Mouse (Mus musculus) MEL (cell line): ENCODE data around the gene Creld2. TPM values are rescaled to one million over a fixed set of nuclear protein-coding genes. Genes with fewer than 3 reads are reported as not detected.

Source experiments
- DNase-seq: peaks from one replicate; pipeline ENCODE4 v3.0.0; 2011; ENCODE audit warnings: low read depth, low spot score
- H3K27ac ChIP-seq: 2 replicates; pipeline ENCODE4 v1.5.1; 2012; ENCODE audit warnings: low read depth, mild to moderate bottlenecking, control low read depth, low read length, moderate library complexity; ENCODE audit not compliant: control insufficient read depth
- H3K27me3 ChIP-seq, 2 experiments: fragments of 150-350 bp in 1 of 2; sonication (generic) in 1 of 2; 2 replicates each; pipeline ENCODE4 v1.6.1; 2012; ENCODE audit warnings: low read length in 2 of 2, mild to moderate bottlenecking in 2 of 2, improper control_type of control experiment in 1 of 2, moderate library complexity in 1 of 2; ENCODE audit not compliant: insufficient read depth in 2 of 2, control insufficient read depth in 1 of 2
- H3K36me3 ChIP-seq, 2 experiments: 2 replicates each; pipeline ENCODE4 v1.6.1; 2012 to 2014; ENCODE audit warnings: low read length in 2 of 2, improper control_type of control experiment in 1 of 2, inconsistent platforms in 1 of 2, mild to moderate bottlenecking in 1 of 2; ENCODE audit not compliant: insufficient read depth in 2 of 2, control insufficient read depth in 1 of 2
- H3K4me1 ChIP-seq, 2 experiments: fragments of 150-350 bp in 1 of 2; sonication (generic) in 1 of 2; 2 replicates each; pipeline ENCODE4 v1.6.1; 2012; ENCODE audit warnings: low read length in 2 of 2, improper control_type of control experiment in 1 of 2, mild to moderate bottlenecking in 1 of 2; ENCODE audit not compliant: insufficient read depth in 2 of 2, control insufficient read depth in 1 of 2
- H3K4me3 ChIP-seq, 2 experiments: fragments of 150-350 bp in 1 of 2; sonication (generic) in 1 of 2; 2 replicates each; pipeline ENCODE4 v1.5.1; 2012; ENCODE audit warnings: low read depth in 2 of 2, low read length in 2 of 2, mild to moderate bottlenecking in 2 of 2, moderate library complexity in 2 of 2, control low read depth in 1 of 2, improper control_type of control experiment in 1 of 2; ENCODE audit not compliant: control insufficient read depth in 1 of 2, insufficient read depth in 1 of 2
- H3K79me2 ChIP-seq: 2 replicates; pipeline ENCODE4 v1.6.1; 2012; ENCODE audit warnings: mild to moderate bottlenecking, low read length, moderate library complexity; ENCODE audit not compliant: control insufficient read depth, poor library complexity, insufficient read depth
- H3K9ac ChIP-seq: 2 replicates; pipeline ENCODE4 v1.6.1; 2012; ENCODE audit warnings: low read depth, mild to moderate bottlenecking, control low read depth, low read length, moderate library complexity; ENCODE audit not compliant: control insufficient read depth, poor library complexity, severe bottlenecking
- H3K9me3 ChIP-seq: fragments of 150-350 bp; sonication (generic); replicated peaks from 2 replicates; pipeline ENCODE4 v1.6.1; 2012; ENCODE audit warnings: mild to moderate bottlenecking, low read length, improper control_type of control experiment, moderate library complexity; ENCODE audit not compliant: insufficient read depth
- CTCF ChIP-seq, 3 experiments: IDR thresholded peaks in 2 of 3; conservative IDR thresholded peaks in 1 of 3; 2 replicates each; pipeline ENCODE4 v1.5.1; 2011 to 2012; ENCODE audit warnings: low read length in 3 of 3, low read depth in 2 of 3, mild to moderate bottlenecking in 2 of 3, improper control_type of control experiment in 1 of 3, inconsistent platforms in 1 of 3, mixed read lengths in 1 of 3, moderate library complexity in 1 of 3; ENCODE audit not compliant: control insufficient read depth in 1 of 3, insufficient read depth in 1 of 3, poor library complexity in 1 of 3, severe bottlenecking in 1 of 3
- ELF1 ChIP-seq: IDR thresholded peaks from 2 replicates; pipeline ENCODE4 v1.6.1; 2014; ENCODE audit warnings: low read depth, mild to moderate bottlenecking, inconsistent platforms, low read length, improper control_type of control experiment, moderate library complexity
- GATA1 ChIP-seq: IDR thresholded peaks from 2 replicates; pipeline ENCODE4 v1.6.1; 2011; ENCODE audit warnings: low read depth, low read length, improper control_type of control experiment
- HCFC1 ChIP-seq: IDR thresholded peaks from 2 replicates; pipeline ENCODE4 v1.6.1; 2012; ENCODE audit warnings: low read depth, mild to moderate bottlenecking, inconsistent platforms, low read length, improper control_type of control experiment, moderate library complexity
- MAZ ChIP-seq: IDR thresholded peaks from 2 replicates; pipeline ENCODE4 v1.6.1; 2012; ENCODE audit warnings: low read depth, mild to moderate bottlenecking, inconsistent platforms, low read length, improper control_type of control experiment
- MEF2A ChIP-seq: IDR thresholded peaks from 2 replicates; pipeline ENCODE4 v1.6.1; 2014; ENCODE audit warnings: low read depth, mild to moderate bottlenecking, inconsistent platforms, low read length, improper control_type of control experiment; ENCODE audit not compliant: poor library complexity, insufficient replicate concordance, severe bottlenecking; ENCODE audit errors: extremely low read depth
- POLR2A ChIP-seq, 2 experiments: IDR thresholded peaks; 2 replicates each; pipeline ENCODE4 v1.6.1; 2011 to 2012; ENCODE audit warnings: low read length in 2 of 2, mild to moderate bottlenecking in 2 of 2, control low read depth in 1 of 2, improper control_type of control experiment in 1 of 2, low read depth in 1 of 2, moderate library complexity in 1 of 2; ENCODE audit not compliant: control insufficient read depth in 1 of 2, insufficient read depth in 1 of 2, poor library complexity in 1 of 2
- POLR2AphosphoS2 ChIP-seq: IDR thresholded peaks from 2 replicates; pipeline ENCODE4 v1.6.1; 2011; ENCODE audit warnings: low read length, improper control_type of control experiment
- RCOR1 ChIP-seq: IDR thresholded peaks from 2 replicates; pipeline ENCODE4 v1.6.1; 2012; ENCODE audit warnings: low read depth, mild to moderate bottlenecking, inconsistent platforms, low read length, improper control_type of control experiment
- TAL1 ChIP-seq: IDR thresholded peaks from 2 replicates; pipeline ENCODE4 v1.6.1; 2012; ENCODE audit warnings: mild to moderate bottlenecking, inconsistent platforms, low read length, moderate library complexity, mixed read lengths
- TCF12 ChIP-seq: IDR thresholded peaks from 2 replicates; pipeline ENCODE4 v1.6.1; 2014; ENCODE audit warnings: low read depth, mild to moderate bottlenecking, inconsistent platforms, low read length, improper control_type of control experiment, moderate library complexity
- UBTF ChIP-seq: IDR thresholded peaks from 2 replicates; pipeline ENCODE4 v1.6.1; 2012; ENCODE audit warnings: low read depth, mild to moderate bottlenecking, inconsistent platforms, low read length, improper control_type of control experiment, moderate library complexity, borderline replicate concordance; ENCODE audit not compliant: insufficient read depth
- USF1 ChIP-seq: IDR thresholded peaks from 2 replicates; pipeline ENCODE4 v1.6.1; 2014; ENCODE audit warnings: low read depth, mild to moderate bottlenecking, inconsistent platforms, low read length, improper control_type of control experiment, moderate library complexity
- ZC3H11A ChIP-seq: IDR thresholded peaks from 2 replicates; pipeline ENCODE4 v1.6.1; 2012; ENCODE audit warnings: low read depth, mild to moderate bottlenecking, inconsistent platforms, low read length, improper control_type of control experiment
- ZMIZ1 ChIP-seq: IDR thresholded peaks from 2 replicates; pipeline ENCODE4 v1.6.1; 2012; ENCODE audit warnings: low read depth, mild to moderate bottlenecking, inconsistent platforms, low read length, improper control_type of control experiment, moderate library complexity
- polyA plus RNA-seq, 2 experiments: library from polyadenylated mRNA; stranded (reverse) in 1 of 2; unstranded in 1 of 2; fragments of >175 nt in 1 of 2; fragments of >200 nt in 1 of 2; gene quantifications; 2 replicates each; pipeline versions ENCODE4 v1.2.1 to v1.2.4; 2012; ENCODE audit warnings: low replicate concordance in 2 of 2, low read depth in 1 of 2; ENCODE audit not compliant: insufficient read length in 2 of 2, insufficient read depth in 1 of 2, missing spikeins in 1 of 2
- total RNA-seq: library from RNA; depleted of rRNA; stranded (reverse); fragments of 300-350 nt; gene quantifications from 2 replicates; pipeline ENCODE4 v1.2.3, GENCODE M21; 2012

Gene Creld2
- total and polyA plus RNA-seq, 3 experiments: 118 to 188 TPM; not detected in 1

GRCm38 (mm10) chr15:88867368-88868023, 48.0 kb downstream of the Creld2 start:
- Histone ChIP-seq H3K27ac (no peak overlapping the region), H3K4me3 (no peak overlapping the region)

GRCm38 (mm10) chr15:88868024-88868742, 48.7 kb downstream of the Creld2 start:
- H3K36me3 ChIP-seq: peaks cover 2 to 4% of the 10 kb centered on the region in 2 experiments; a peak in 2 of 4 replicates
- no peak overlapping the region for H3K27ac ChIP-seq
- H3K9ac ChIP-seq: no peak overlapping the region
- peaks cover 15% of the 10 kb centered on the region for H3K79me2 ChIP-seq
- no peaks in the 10 kb centered on the region for H3K27me3 ChIP-seq
- peaks cover 0 to 6% of the 10 kb centered on the region in 2 experiments; a peak in 1 of 4 replicates for H3K4me1 ChIP-seq
- no peak for DNase-seq
- no peak overlapping the region for H3K4me3 ChIP-seq
- no peaks in the 10 kb centered on the region for H3K9me3 ChIP-seq
- TF ChIP-seq TAL1 (no peak), HCFC1 (no peak), ZMIZ1 (no peak), TCF12 (no peak), GATA1 (no peak)

More at GRCm38 (mm10) chr15:88867368-88868023, 48.0 kb downstream of the Creld2 start:
- H3K9me3 ChIP-seq: no peaks in the 10 kb centered on the region
- DNase-seq: no peak
- H3K4me1 ChIP-seq: peaks cover 0 to 6% of the 10 kb centered on the region in 2 experiments; a peak in 1 of 4 replicates
- H3K27me3 ChIP-seq: no peaks in the 10 kb centered on the region
- peaks cover 21% of the 10 kb centered on the region for H3K79me2 ChIP-seq
- TF ChIP-seq POLR2AphosphoS2: no peak
- 0 out of 4 replicates have a peak, but pooled peaks of 1 of the 2 experiments have one; percentile 1 for TF ChIP-seq POLR2A (IDR thresholded peaks at IDR 0.05; ENCODE audit: control insufficient read depth in 1 of 2, insufficient read depth in 1 of 2, low read depth in 1 of 2, low read length in 2 of 2, poor library complexity in 1 of 2)
- peaks cover 2 to 4% of the 10 kb centered on the region in 2 experiments; a peak in 2 of 4 replicates for H3K36me3 ChIP-seq
- H3K9ac ChIP-seq: no peak overlapping the region

- no peak overlapping the region for H3K9ac ChIP-seq
- 0 out of 4 replicates have a peak, but pooled peaks cover 0 to under 1% of the 10 kb centered on the region in 2 experiments for H3K36me3 ChIP-seq
- no peaks in the 10 kb centered on the region for H3K9me3 ChIP-seq
- DNase-seq: no peak
- H3K4me3 ChIP-seq: no peak overlapping the region
- no peaks in the 10 kb centered on the region for H3K79me2 ChIP-seq
- H3K27me3 ChIP-seq: no peaks in the 10 kb centered on the region
- H3K4me1 ChIP-seq: no peaks in the 10 kb centered on the region
- H3K27ac ChIP-seq: no peak overlapping the region
- TF ChIP-seq RCOR1 (no peak), ZC3H11A (no peak), USF1 (no peak), UBTF (no peak), MAZ (no peak), ELF1 (no peak), MEF2A (no peak), CTCF (IDR thresholded peaks at IDR 0.05 in 2 of 3, conservative IDR thresholded peaks at IDR 0.05 in 1 of 3; ENCODE audit: control insufficient read depth in 1 of 3, insufficient read depth in 1 of 3, low read depth in 2 of 3, low read length in 3 of 3, poor library complexity in 1 of 3, severe bottlenecking in 1 of 3) (no peak)
Measured at GRCm38 (mm10) chr15:88870418-88871185, 51.2 kb downstream of the Creld2 start.
